Mouse (Mus musculus): ENCODE measurements at regions not wholly inside any gene's neighbourhood (a gene's known extent, or its start where the extent isn't known, plus 50 kb on each side); places are given as distances from the start of the nearest gene placed in this dataset.

DNA sequence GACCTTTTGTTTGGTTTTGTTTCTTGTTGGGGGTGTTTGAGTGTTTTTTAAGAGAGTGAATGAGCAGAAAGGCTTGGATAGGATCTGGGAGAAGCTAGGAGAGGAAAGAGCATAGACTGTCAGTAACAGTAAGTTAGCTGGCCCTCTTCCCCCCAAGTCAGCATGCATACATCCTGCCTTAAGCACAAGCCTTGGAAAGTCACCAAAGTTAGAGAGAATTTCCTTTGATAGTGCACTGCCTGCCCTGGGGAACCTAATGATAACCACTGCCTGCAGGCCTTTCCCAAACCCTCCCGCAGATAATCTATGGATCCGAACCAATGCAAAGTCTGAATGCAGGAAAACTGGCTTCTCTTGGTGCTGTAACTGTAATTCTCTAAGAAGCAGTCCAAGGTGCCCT lies 133.6 kb upstream of the Supt20 start:
- TF ChIP-seq CTCF (conservative IDR thresholded peaks at IDR 0.05; ENCODE audit: insufficient read depth, insufficient read length, low read depth, low read length) (no peak), POLR2A (IDR thresholded peaks at IDR 0.05; ENCODE audit: low read depth, low read length) (no peak)
